Mouse (Mus musculus) CH12.LX (cell line): ENCODE data around the gene Ak9. TPM values are rescaled to one million over a fixed set of nuclear protein-coding genes. Genes with fewer than 3 reads are reported as not detected.
A peak's percentile ranks its signal among the peaks of the same experiment; 100 is the strongest.

Source experiments
- DNase-seq: peaks from one replicate; pipeline ENCODE4 v3.0.0-alpha.2; 2013; ENCODE audit errors: extremely low read depth
- H3K27ac ChIP-seq: 2 replicates; pipeline ENCODE4 v1.5.1; 2012; ENCODE audit warnings: low read depth, mild to moderate bottlenecking, control low read depth, moderate library complexity; ENCODE audit not compliant: insufficient read depth
- H3K27me3 ChIP-seq: replicated peaks from 2 replicates; pipeline ENCODE3; 2012; ENCODE audit warnings: inconsistent platforms
- H3K36me3 ChIP-seq, 2 experiments: replicated peaks in 1 of 2; 2 replicates each; pipeline versions ENCODE3 to v1.6.1; 2012; ENCODE audit warnings: inconsistent platforms in 1 of 2, low read length in 1 of 2, mild to moderate bottlenecking in 1 of 2, mixed read lengths in 1 of 2, moderate library complexity in 1 of 2; ENCODE audit not compliant: control insufficient read depth in 1 of 2, insufficient read depth in 1 of 2
- H3K4me1 ChIP-seq, 2 experiments: 2 replicates each; pipeline ENCODE4 v1.6.1; 2012; ENCODE audit warnings: inconsistent platforms in 1 of 2, moderate library complexity in 1 of 2; ENCODE audit not compliant: insufficient read depth in 2 of 2, control insufficient read depth in 1 of 2
- H3K4me2 ChIP-seq: 2 replicates; pipeline ENCODE4 v1.6.1; 2012; ENCODE audit warnings: low read depth, mild to moderate bottlenecking, control low read depth; ENCODE audit not compliant: poor library complexity, insufficient read depth, severe bottlenecking
- H3K4me3 ChIP-seq, 3 experiments: fragments of 150-350 bp in 1 of 3; sonication (generic) in 1 of 3; replicated peaks in 1 of 3; 2 replicates each; pipeline versions ENCODE3 to v1.5.1; 2011 to 2012; ENCODE audit warnings: low read depth in 2 of 3, low read length in 2 of 3, mild to moderate bottlenecking in 2 of 3, moderate library complexity in 2 of 3, control low read depth in 1 of 3, improper control_type of control experiment in 1 of 3, inconsistent platforms in 1 of 3, mixed read lengths in 1 of 3; ENCODE audit not compliant: poor library complexity in 1 of 3
- H3K79me2 ChIP-seq: replicated peaks from 2 replicates; pipeline ENCODE4 v1.6.1; 2012; ENCODE audit warnings: mild to moderate bottlenecking, moderate library complexity; ENCODE audit not compliant: control insufficient read depth, poor library complexity, insufficient read depth, severe bottlenecking; ENCODE audit errors: extremely low read depth
- H3K9ac ChIP-seq: 2 replicates; pipeline ENCODE4 v1.6.1; 2012; ENCODE audit warnings: low read depth, mild to moderate bottlenecking, control low read depth, moderate library complexity; ENCODE audit not compliant: insufficient read depth
- H3K9me3 ChIP-seq: replicated peaks from 2 replicates; pipeline ENCODE3; 2012; ENCODE audit warnings: low read length, inconsistent platforms, mixed read lengths
- BHLHE40 ChIP-seq: IDR thresholded peaks from 2 replicates; pipeline ENCODE4 v1.6.1; 2011; ENCODE audit warnings: mild to moderate bottlenecking, low read depth, low read length, improper control_type of control experiment
- CHD1 ChIP-seq: IDR thresholded peaks from 2 replicates; pipeline ENCODE4 v1.6.1; 2012; ENCODE audit warnings: low read depth, low read length, improper control_type of control experiment, inconsistent platforms
- CHD2 ChIP-seq: IDR thresholded peaks from 2 replicates; pipeline ENCODE4 v1.6.1; 2011; ENCODE audit warnings: low read length, improper control_type of control experiment
- CTCF ChIP-seq, 2 experiments: IDR thresholded peaks in 1 of 2; conservative IDR thresholded peaks in 1 of 2; 2 replicates each; pipeline ENCODE4 v1.5.1; 2011 to 2012; ENCODE audit warnings: low read depth in 2 of 2, low read length in 2 of 2, improper control_type of control experiment in 1 of 2, inconsistent platforms in 1 of 2, mild to moderate bottlenecking in 1 of 2, moderate library complexity in 1 of 2
- E2F4 ChIP-seq: IDR thresholded peaks from 2 replicates; pipeline ENCODE4 v1.6.1; 2011; ENCODE audit warnings: low read depth, low read length, improper control_type of control experiment; ENCODE audit not compliant: insufficient replicate concordance
- ELF1 ChIP-seq: IDR thresholded peaks from 2 replicates; pipeline ENCODE4 v1.6.1; 2014; ENCODE audit warnings: low read depth, mild to moderate bottlenecking, inconsistent platforms, low read length, improper control_type of control experiment
- EP300 ChIP-seq: IDR thresholded peaks from 2 replicates; pipeline ENCODE4 v1.6.1; 2011; ENCODE audit warnings: low read length, improper control_type of control experiment
- ETS1 ChIP-seq: conservative IDR thresholded peaks from 2 replicates; pipeline ENCODE4 v1.6.1; 2012; ENCODE audit warnings: low read depth, mild to moderate bottlenecking, inconsistent platforms, low read length, improper control_type of control experiment, moderate library complexity
- GABPA ChIP-seq: IDR thresholded peaks from 2 replicates; pipeline ENCODE4 v1.6.1; 2012; ENCODE audit warnings: low read depth, low read length, improper control_type of control experiment, inconsistent platforms; ENCODE audit not compliant: insufficient replicate concordance
- HCFC1 ChIP-seq: IDR thresholded peaks from 2 replicates; pipeline ENCODE4 v1.6.1; 2012; ENCODE audit warnings: low read depth, mild to moderate bottlenecking, inconsistent platforms, low read length, improper control_type of control experiment
- IRF4 ChIP-seq: IDR thresholded peaks from 2 replicates; pipeline ENCODE4 v1.6.1; 2014; ENCODE audit warnings: low read depth, mild to moderate bottlenecking, inconsistent platforms, low read length, improper control_type of control experiment
- JUN ChIP-seq: IDR thresholded peaks from 2 replicates; pipeline ENCODE4 v1.6.1; 2011; ENCODE audit warnings: low read depth, mild to moderate bottlenecking, low read length, improper control_type of control experiment, moderate library complexity; ENCODE audit not compliant: insufficient read depth
- JUND ChIP-seq: conservative IDR thresholded peaks from 2 replicates; pipeline ENCODE4 v1.6.1; 2011; ENCODE audit warnings: low read depth, low read length, improper control_type of control experiment
- KAT2A ChIP-seq: IDR thresholded peaks from 2 replicates; pipeline ENCODE4 v1.6.1; 2012; ENCODE audit warnings: low read length, improper control_type of control experiment, inconsistent platforms; ENCODE audit not compliant: insufficient replicate concordance
- MAFK ChIP-seq: IDR thresholded peaks from 2 replicates; pipeline ENCODE4 v1.6.1; 2011; ENCODE audit warnings: low read length, improper control_type of control experiment; ENCODE audit not compliant: insufficient replicate concordance
- MAX ChIP-seq: IDR thresholded peaks from 2 replicates; pipeline ENCODE4 v1.6.1; 2011; ENCODE audit warnings: low read length, improper control_type of control experiment
- MAZ ChIP-seq: IDR thresholded peaks from 2 replicates; pipeline ENCODE4 v1.6.1; 2012; ENCODE audit warnings: low read depth, mild to moderate bottlenecking, inconsistent platforms, low read length, improper control_type of control experiment, moderate library complexity
- MEF2A ChIP-seq: IDR thresholded peaks from 2 replicates; pipeline ENCODE4 v1.6.1; 2014; ENCODE audit warnings: low read depth, mild to moderate bottlenecking, inconsistent platforms, low read length, improper control_type of control experiment, borderline replicate concordance
- MXI1 ChIP-seq: IDR thresholded peaks from 2 replicates; pipeline ENCODE4 v1.6.1; 2011; ENCODE audit warnings: mild to moderate bottlenecking, low read depth, low read length, improper control_type of control experiment
- MYC ChIP-seq: IDR thresholded peaks from 2 replicates; pipeline ENCODE4 v1.6.1; 2011; ENCODE audit warnings: low read depth, mild to moderate bottlenecking, improper control_type of control experiment, low read length
- NELFE ChIP-seq: IDR thresholded peaks from 2 replicates; pipeline ENCODE4 v1.6.1; 2011; ENCODE audit warnings: low read depth, low read length, improper control_type of control experiment
- NRF1 ChIP-seq: IDR thresholded peaks from 2 replicates; pipeline ENCODE4 v1.6.1; 2014; ENCODE audit warnings: low read depth, mild to moderate bottlenecking, inconsistent platforms, low read length, improper control_type of control experiment, moderate library complexity
- PAX5 ChIP-seq: IDR thresholded peaks from 2 replicates; pipeline ENCODE4 v1.6.1; 2012; ENCODE audit warnings: low read length, inconsistent platforms, mixed read lengths
- POLR2A ChIP-seq: IDR thresholded peaks from 2 replicates; pipeline ENCODE4 v1.6.1; 2011; ENCODE audit warnings: low read depth, mild to moderate bottlenecking, improper control_type of control experiment, low read length
- POLR2AphosphoS2 ChIP-seq: IDR thresholded peaks from 2 replicates; pipeline ENCODE4 v1.6.1; 2011; ENCODE audit warnings: low read depth, low read length, improper control_type of control experiment
- RAD21 ChIP-seq: IDR thresholded peaks from 2 replicates; pipeline ENCODE4 v1.6.1; 2011; ENCODE audit warnings: low read depth, mild to moderate bottlenecking, low read length, improper control_type of control experiment, moderate library complexity
- RCOR1 ChIP-seq: conservative IDR thresholded peaks from 2 replicates; pipeline ENCODE4 v1.6.1; 2012; ENCODE audit warnings: low read depth, mild to moderate bottlenecking, inconsistent platforms, low read length, improper control_type of control experiment
- SIN3A ChIP-seq: IDR thresholded peaks from 2 replicates; pipeline ENCODE4 v1.6.1; 2012; ENCODE audit warnings: low read length, improper control_type of control experiment, inconsistent platforms
- SMC3 ChIP-seq: IDR thresholded peaks from 2 replicates; pipeline ENCODE4 v1.6.1; 2011; ENCODE audit warnings: low read depth, low read length, improper control_type of control experiment
- TBP ChIP-seq: conservative IDR thresholded peaks from 2 replicates; pipeline ENCODE4 v1.6.1; 2011; ENCODE audit warnings: low read depth, low read length, improper control_type of control experiment
- TCF12 ChIP-seq: IDR thresholded peaks from 2 replicates; pipeline ENCODE4 v1.6.1; 2014; ENCODE audit warnings: low read depth, mild to moderate bottlenecking, inconsistent platforms, low read length, improper control_type of control experiment
- UBTF ChIP-seq: IDR thresholded peaks from 2 replicates; pipeline ENCODE4 v1.6.1; 2012; ENCODE audit warnings: low read depth, mild to moderate bottlenecking, inconsistent platforms, low read length, improper control_type of control experiment, moderate library complexity
- USF1 ChIP-seq: IDR thresholded peaks from 2 replicates; pipeline ENCODE4 v1.6.1; 2014; ENCODE audit warnings: low read depth, mild to moderate bottlenecking, inconsistent platforms, low read length, improper control_type of control experiment
- USF2 ChIP-seq: conservative IDR thresholded peaks from 2 replicates; pipeline ENCODE4 v1.6.1; 2011; ENCODE audit warnings: low read depth, low read length, improper control_type of control experiment
- ZC3H11A ChIP-seq: IDR thresholded peaks from 2 replicates; pipeline ENCODE4 v1.6.1; 2012; ENCODE audit warnings: low read depth, mild to moderate bottlenecking, inconsistent platforms, low read length, improper control_type of control experiment
- ZKSCAN1 ChIP-seq: IDR thresholded peaks from 2 replicates; pipeline ENCODE4 v1.6.1; 2012; ENCODE audit warnings: low read depth, inconsistent platforms, low read length, improper control_type of control experiment, borderline replicate concordance
- ZMIZ1 ChIP-seq: IDR thresholded peaks from 2 replicates; pipeline ENCODE4 v1.6.1; 2012; ENCODE audit warnings: low read depth, mild to moderate bottlenecking, inconsistent platforms, low read length, improper control_type of control experiment
- ZNF384 ChIP-seq: IDR thresholded peaks from 2 replicates; pipeline ENCODE4 v1.6.1; 2012; ENCODE audit warnings: low read depth, low read length, improper control_type of control experiment, inconsistent platforms
- dilution Hi-C: fragments of 300-500 bp; cut with MboI; formaldehyde crosslinking; loops from 2 replicates; pipeline ENCODE4 v1.14.3; 2020; ENCODE audit warnings: low sequenced_read_pairs; ENCODE audit not compliant: extremely low pct_unique_long_range_greater_than_20kb, extremely low pct_ligation_motif_present
- in situ Hi-C: fragments of 300-500 bp; cut with MboI; formaldehyde crosslinking; loops from 3 replicates; pipeline ENCODE4 v1.14.3; 2019; ENCODE audit warnings: low sequenced_read_pairs, low pct_ligation_motif_present, low pct_unique_long_range_greater_than_20kb, mixed read lengths
- polyA plus RNA-seq: library from polyadenylated mRNA; unstranded; fragments of >175 nt; gene quantifications from 2 replicates; pipeline ENCODE4 v1.2.1, GENCODE M21; 2012; ENCODE audit warnings: low read depth; ENCODE audit not compliant: insufficient read length
- total RNA-seq, 2 experiments: library from RNA; depleted of rRNA; stranded (reverse); fragments of 300-350 nt in 1 of 2; fragments of >200 nt in 1 of 2; gene quantifications; 2 replicates each; pipeline ENCODE4 v1.2.3; 2012 to 2014

The Ak9 gene
- total and polyA plus RNA-seq, 3 experiments, result 0.04 to 0.11 (median 0.07) TPM

DNA sequence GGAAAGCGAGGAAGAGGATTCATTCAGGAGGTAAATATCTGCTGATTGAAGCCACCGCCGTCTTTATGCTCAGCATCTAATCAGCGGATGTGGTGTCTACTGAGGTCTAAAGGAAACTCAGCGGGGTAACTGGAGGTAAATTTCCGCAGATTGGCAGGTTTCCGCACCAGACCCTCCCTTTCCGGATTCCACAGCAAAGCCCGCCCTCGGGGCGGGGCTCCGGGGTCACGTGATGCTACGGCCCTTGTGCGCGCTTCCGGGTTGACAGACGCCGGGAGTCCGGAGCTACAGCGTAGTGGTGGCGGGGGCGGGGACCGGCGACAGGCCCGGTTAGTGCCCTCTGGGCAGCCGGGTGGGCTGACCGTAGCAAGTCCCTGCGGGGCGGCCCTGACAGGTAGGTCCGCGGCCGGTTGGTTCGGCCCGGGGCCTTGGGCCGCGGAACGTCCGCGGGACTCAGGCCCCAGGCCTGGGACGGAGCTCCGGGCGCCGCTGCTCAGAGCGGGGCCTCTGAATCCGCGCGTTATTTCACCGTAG is 146.4 kb downstream of the Ak9 start, which contains the start of gene Zbtb24:
TSS of gene Zbtb24 (plus strand) at position 247 of the 534 bp plus-strand sequence.
- Histone ChIP-seq H3K79me2 (peaks cover 23% of the 10 kb centered on the region), H3K36me3 (peaks cover 20 to 38% of the 10 kb centered on the region in 2 experiments), H3K4me1 (peaks cover 14 to 38% of the 10 kb centered on the region in 2 experiments), H3K4me3 (peak within 1 kb of the TSS; percentile 85 to 90 (median 88)), H3K4me2 (peak within 1 kb of the TSS; percentile 92), H3K27ac (peak within 1 kb of the TSS; percentile 29; the same call in 1 of the 2 replicates), H3K9me3 (no peaks in the 10 kb centered on the region), H3K9ac (peak within 1 kb of the TSS; percentile 95), H3K27me3 (no peaks in the 10 kb centered on the region)
- peak; percentile 97 for DNase-seq
- no peak for TF ChIP-seq GABPA
- TF ChIP-seq ETS1, result 0 out of 2 replicates have a peak, but pooled peaks have one; percentile 10
- TF ChIP-seq MXI1, result peak; percentile 77; the same call in 1 of the 2 replicates
- peak; percentile 100 for TF ChIP-seq USF1
- peak; percentile 98 for TF ChIP-seq POLR2A
- TF ChIP-seq CHD2, result peak; percentile 48
- peak; percentile 37; the same call in 1 of the 2 replicates for TF ChIP-seq NRF1
- TF ChIP-seq CTCF (conservative IDR thresholded peaks at IDR 0.05 in 1 of 2, IDR thresholded peaks at IDR 0.05 in 1 of 2; ENCODE audit: low read depth in 2 of 2, low read length in 2 of 2), result no peak
- TF ChIP-seq MAFK, result 0 out of 2 replicates have a peak, but pooled peaks have one; percentile 30
- peak; percentile 53; the same call in 1 of the 2 replicates for TF ChIP-seq IRF4
- TF ChIP-seq MYC, result peak; percentile 47; the same call in 1 of the 2 replicates
- TF ChIP-seq KAT2A, result peak; percentile 82
- 0 out of 2 replicates have a peak, but pooled peaks have one; percentile 30 for TF ChIP-seq CHD1
- TF ChIP-seq JUND, result no peak
- peak; percentile 84 for TF ChIP-seq BHLHE40
- TF ChIP-seq TCF12, result peak; percentile 90
- no peak for TF ChIP-seq JUN
- TF ChIP-seq NELFE, result peak; percentile 98
- peak; percentile 82; the same call in 1 of the 2 replicates for TF ChIP-seq RCOR1
- TF ChIP-seq USF2, result peak; percentile 98
- TF ChIP-seq ZKSCAN1, result no peak
- TF ChIP-seq MAZ, result peak; percentile 87
- TF ChIP-seq ZNF384, result no peak
- peak; percentile 83 for TF ChIP-seq HCFC1
- no peak for TF ChIP-seq PAX5
- peak; percentile 98 for TF ChIP-seq MAX
- TF ChIP-seq RAD21, result no peak
- TF ChIP-seq ZC3H11A, result no peak
- peak; percentile 66; the same call in 1 of the 2 replicates for TF ChIP-seq UBTF
- no peak for TF ChIP-seq SMC3
- TF ChIP-seq E2F4, result peak; percentile 77; the same call in 1 of the 2 replicates
- TF ChIP-seq SIN3A, result peak; percentile 97
- peak; percentile 95 for TF ChIP-seq TBP
- peak; percentile 95 for TF ChIP-seq POLR2AphosphoS2
- TF ChIP-seq MEF2A, result peak; percentile 47; the same call in 1 of the 2 replicates
- TF ChIP-seq ELF1, result peak; percentile 100
- TF ChIP-seq EP300, result no peak
- peak; percentile 97 for TF ChIP-seq ZMIZ1
- in situ Hi-C loops (no loop called here), dilution Hi-C loops (no loop called here)
